Mouse (Mus musculus) intestine, postnatal 0 days (tissue): ENCODE measurements at regions not wholly inside any gene's neighbourhood (a gene's known extent, or its start where the extent isn't known, plus 50 kb on each side); places are given as distances from the start of the nearest gene placed in this dataset.

ENCODE experiments used
- ATAC-seq: fragments of 200-750 bp; cut with Nextera tagmentation; 2 replicates; pipeline ENCODE4 v1.8.0; 2017; ENCODE audit warnings: mild to moderate bottlenecking, moderate TSS enrichment, moderate library complexity
- H3K27ac ChIP-seq: fragments of 300-500 bp; sonication (generic); 2 replicates; pipeline ENCODE4 v1.5.1; 2014; ENCODE audit warnings: mild to moderate bottlenecking, low read depth, low read length, moderate library complexity
- H3K27me3 ChIP-seq: fragments of 300-500 bp; sonication (generic); replicated peaks from 2 replicates; pipeline ENCODE4 v1.6.1; 2014; ENCODE audit warnings: low read length, mixed read lengths; ENCODE audit not compliant: control insufficient read depth, insufficient read depth
- H3K36me3 ChIP-seq: fragments of 300-500 bp; sonication (generic); 2 replicates; pipeline ENCODE4 v1.6.1; 2014; ENCODE audit warnings: mild to moderate bottlenecking, moderate library complexity; ENCODE audit not compliant: control insufficient read depth, insufficient read depth
- H3K4me1 ChIP-seq: fragments of 300-500 bp; sonication (generic); replicated peaks from 2 replicates; pipeline ENCODE4 v1.6.1; 2014; ENCODE audit warnings: antibody characterized with exemption, low read length, mixed read lengths; ENCODE audit not compliant: control insufficient read depth, insufficient read depth
- H3K4me2 ChIP-seq: fragments of 300-500 bp; sonication (generic); replicated peaks from 2 replicates; pipeline ENCODE4 v1.6.1; 2014; ENCODE audit warnings: low read depth, mild to moderate bottlenecking, moderate library complexity
- H3K4me3 ChIP-seq: fragments of 300-500 bp; sonication (generic); 2 replicates; pipeline ENCODE4 v1.5.1; 2014; ENCODE audit warnings: low read depth, low read length
- H3K9ac ChIP-seq: fragments of 300-500 bp; sonication (generic); 2 replicates; pipeline ENCODE4 v1.6.1; 2014; ENCODE audit warnings: mild to moderate bottlenecking, low read depth, low read length
- H3K9me3 ChIP-seq: fragments of 300-500 bp; sonication (generic); 2 replicates; pipeline ENCODE4 v1.6.1; 2016; ENCODE audit warnings: mixed run types; ENCODE audit not compliant: control insufficient read depth
- CTCF ChIP-seq: sonication (generic); IDR thresholded peaks from 2 replicates; pipeline ENCODE4 v1.5.1; 2016; ENCODE audit warnings: low read depth, mild to moderate bottlenecking, control low read depth, antibody characterized with exemption, moderate library complexity
- WGBS: fragments of 180-500 bp; shearing (Covaris S2); extraction: QIAGEN DNeasy Blood & Tissue Kit; methylation state at CpG from one replicate; pipeline ENCODE4 v1.1.7; 2014; 5-methylcytosine and 5-hydroxymethylcytosine counted together

- Histone ChIP-seq H3K4me2 (no peak overlapping the region), H3K27me3 (no peaks in the 10 kb centered on the region), H3K4me3 (no peak overlapping the region), H3K9me3 (no peaks in the 10 kb centered on the region), H3K27ac (no peak overlapping the region), H3K4me1 (no peaks in the 10 kb centered on the region), H3K9ac (no peak overlapping the region), H3K36me3 (no peaks in the 10 kb centered on the region)
- WGBS, result 73% methylated on average over 4 of the region's 4 CpGs
- no peak for TF ChIP-seq CTCF
- no peak for ATAC-seq
Observed at GRCm38 (mm10) chr1:128681261-128681660, 89.2 kb upstream of the Cxcr4 start.

GRCm38 (mm10) chr1:128680538-128680937 lies 88.4 kb upstream of the Cxcr4 start:
- Histone ChIP-seq H3K9me3 (no peaks in the 10 kb centered on the region), H3K36me3 (no peaks in the 10 kb centered on the region), H3K4me2 (no peak overlapping the region), H3K27ac (no peak overlapping the region), H3K4me1 (no peaks in the 10 kb centered on the region), H3K4me3 (no peak overlapping the region), H3K27me3 (no peaks in the 10 kb centered on the region), H3K9ac (no peak overlapping the region)
- 72% methylated on average over 3 of the region's 3 CpGs for WGBS
- no peak for ATAC-seq
- no peak for TF ChIP-seq CTCF

- no peaks in the 10 kb centered on the region for H3K4me1 ChIP-seq
- no peak for ATAC-seq
- WGBS, result 83% methylated on average over 5 of the region's 5 CpGs
- no peak overlapping the region for H3K27ac ChIP-seq
- H3K4me2 ChIP-seq, result no peak overlapping the region
- TF ChIP-seq CTCF, result no peak
- no peaks in the 10 kb centered on the region for H3K27me3 ChIP-seq
- no peak overlapping the region for H3K4me3 ChIP-seq
- H3K36me3 ChIP-seq, result no peaks in the 10 kb centered on the region
- no peak overlapping the region for H3K9ac ChIP-seq
- H3K9me3 ChIP-seq, result no peaks in the 10 kb centered on the region
Observed at GRCm38 (mm10) chr1:128680012-128680411, 87.9 kb upstream of the Cxcr4 start.

DNA sequence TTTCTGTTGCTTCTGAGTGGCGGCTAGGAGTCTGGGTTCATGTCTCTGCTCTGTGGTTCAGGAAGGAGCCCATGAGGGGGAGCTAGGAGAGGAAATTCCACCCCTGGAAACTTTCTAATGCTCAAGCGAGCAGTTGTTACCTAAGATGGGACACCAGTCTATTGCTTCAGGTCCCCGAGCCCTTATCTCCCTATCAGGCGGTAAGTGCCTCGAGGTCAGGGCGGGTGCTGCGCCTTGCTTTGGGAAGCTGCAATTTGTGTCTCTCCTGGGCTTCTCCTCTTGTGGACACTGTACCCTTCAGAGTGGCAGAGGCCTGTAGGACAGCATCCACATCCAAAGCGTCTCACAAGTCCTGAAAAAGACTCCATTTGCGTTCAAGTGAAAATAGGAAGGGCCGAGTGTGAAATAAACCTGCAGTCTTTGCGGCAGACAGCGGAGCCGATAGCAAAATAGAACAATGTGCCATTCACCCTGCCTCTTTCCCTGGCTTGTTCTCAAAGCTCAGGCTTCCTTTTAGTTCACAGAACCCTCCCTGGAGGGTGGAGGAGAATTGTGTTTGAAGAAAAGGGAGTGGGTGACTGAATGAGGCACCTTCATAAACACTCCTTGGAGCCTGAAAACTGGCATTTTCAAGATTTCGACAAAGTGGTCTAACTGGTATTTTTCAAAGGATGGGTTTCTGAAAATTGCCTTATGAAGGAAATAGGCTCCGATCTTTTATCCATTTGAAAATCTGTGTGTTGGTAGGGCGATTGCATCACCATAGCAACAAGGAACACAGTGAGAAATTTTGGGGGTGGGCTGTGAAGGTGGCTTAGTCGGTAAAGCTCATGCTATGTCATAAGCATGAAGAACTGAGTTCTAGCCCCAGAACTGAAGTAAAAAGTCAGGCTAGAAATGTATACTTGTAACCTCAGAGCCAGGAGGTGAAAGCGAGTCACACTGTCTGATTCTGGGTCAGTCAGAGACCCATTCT lies 87.2 kb upstream of the Cxcr4 start:
- Histone ChIP-seq H3K4me3 (no peak overlapping the region), H3K9ac (no peak overlapping the region), H3K27ac (no peak overlapping the region), H3K36me3 (no peaks in the 10 kb centered on the region), H3K9me3 (no peaks in the 10 kb centered on the region), H3K4me1 (no peaks in the 10 kb centered on the region), H3K4me2 (no peak overlapping the region), H3K27me3 (no peaks in the 10 kb centered on the region)
- ATAC-seq, result no peak
- 41% methylated on average over 18 of the region's 18 CpGs for WGBS
- TF ChIP-seq CTCF, result no peak

DNA sequence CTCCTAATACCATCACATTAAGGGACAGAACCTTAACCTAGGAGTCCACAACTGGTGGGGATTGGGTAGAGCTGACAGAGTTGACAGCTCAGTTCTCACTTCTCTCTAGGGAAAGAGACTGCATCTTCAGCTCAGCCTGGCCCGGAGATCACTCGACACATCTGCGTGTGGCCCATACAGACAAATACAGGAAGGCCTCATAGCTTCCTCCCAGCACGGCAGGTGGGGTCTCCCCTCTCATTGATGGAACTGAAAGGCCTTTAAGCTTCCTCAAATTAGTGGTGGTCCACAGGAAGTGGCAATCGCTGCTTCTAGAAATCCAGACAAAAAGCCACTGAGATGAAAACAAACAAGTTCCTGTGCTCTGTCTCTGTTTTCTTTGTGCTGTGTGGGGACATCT lies 83.4 kb upstream of the Cxcr4 start:
- H3K4me3 ChIP-seq, result no peak overlapping the region
- no peak for TF ChIP-seq CTCF
- no peak for ATAC-seq
- H3K4me2 ChIP-seq, result no peak overlapping the region
- no peaks in the 10 kb centered on the region for H3K36me3 ChIP-seq
- no peaks in the 10 kb centered on the region for H3K9me3 ChIP-seq
- H3K27ac ChIP-seq, result no peak overlapping the region
- WGBS, result 77% methylated on average over 5 of the region's 5 CpGs
- no peak overlapping the region for H3K9ac ChIP-seq
- no peaks in the 10 kb centered on the region for H3K27me3 ChIP-seq
- H3K4me1 ChIP-seq, result 0 out of 2 replicates have a peak, but pooled peaks cover 3% of the 10 kb centered on the region

DNA sequence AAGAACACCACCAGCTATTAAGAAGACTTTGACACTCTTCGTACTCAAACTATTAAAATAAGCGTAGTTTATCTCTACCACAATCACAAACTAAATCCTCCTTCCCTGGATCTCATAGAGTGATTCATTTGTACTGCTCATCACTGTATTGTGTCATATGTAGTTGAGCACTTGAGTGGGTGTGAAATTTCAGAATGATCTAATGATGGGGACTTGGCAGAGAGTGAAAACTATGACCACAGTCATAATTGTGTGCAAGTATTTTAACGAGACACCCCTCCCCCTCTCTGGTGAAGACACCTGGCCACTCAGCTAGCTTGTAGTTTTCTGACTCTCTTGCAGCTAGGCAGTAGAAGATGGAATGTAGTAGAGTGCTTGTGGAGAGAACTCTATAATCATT lies 80.2 kb upstream of the Cxcr4 start:
- no peak for ATAC-seq
- Histone ChIP-seq H3K4me2 (no peak overlapping the region), H3K9me3 (no peaks in the 10 kb centered on the region), H3K4me3 (no peak overlapping the region), H3K9ac (no peak overlapping the region), H3K36me3 (no peaks in the 10 kb centered on the region), H3K27me3 (no peaks in the 10 kb centered on the region), H3K4me1 (0 out of 2 replicates have a peak, but pooled peaks cover 3% of the 10 kb centered on the region), H3K27ac (no peak overlapping the region)
- TF ChIP-seq CTCF, result no peak
- 86% methylated on average over 3 of the region's 3 CpGs for WGBS
